Mouse (Mus musculus) E14TG2a.4 (cell line): ENCODE data around the gene Camkk1.
A peak's percentile ranks its signal among the peaks of the same experiment; 100 is the strongest.

ENCODE experiments used
- H3K27me3 ChIP-seq: 2 replicates; pipeline ENCODE4 v1.6.1; 2014; ENCODE audit warnings: low read length, control low read depth; ENCODE audit not compliant: insufficient read depth
- H3K36me3 ChIP-seq: 2 replicates; pipeline ENCODE4 v1.6.1; 2014; ENCODE audit warnings: low read length, control low read depth; ENCODE audit not compliant: insufficient read depth
- H3K4me1 ChIP-seq: replicated peaks from 2 replicates; pipeline ENCODE4 v1.6.1; 2014; ENCODE audit warnings: low read depth, low read length, control low read depth
- H3K4me3 ChIP-seq: replicated peaks from 2 replicates; pipeline ENCODE4 v1.5.1; 2014; ENCODE audit warnings: mild to moderate bottlenecking, low read length
- H3K9me3 ChIP-seq: 2 replicates; pipeline ENCODE4 v1.6.1; 2014; ENCODE audit warnings: low read length, control low read depth
- CTCF ChIP-seq: conservative IDR thresholded peaks from 2 replicates; pipeline ENCODE4 v1.5.1; 2014; ENCODE audit warnings: low read length
- NANOG ChIP-seq: IDR thresholded peaks from 2 replicates; pipeline ENCODE4 v1.6.1; 2014; ENCODE audit warnings: borderline replicate concordance, low read length, mixed read lengths
- POU5F1 ChIP-seq: IDR thresholded peaks from 2 replicates; pipeline ENCODE4 v1.6.1; 2014; ENCODE audit warnings: low read length, borderline replicate concordance

Gene Camkk1

DNA sequence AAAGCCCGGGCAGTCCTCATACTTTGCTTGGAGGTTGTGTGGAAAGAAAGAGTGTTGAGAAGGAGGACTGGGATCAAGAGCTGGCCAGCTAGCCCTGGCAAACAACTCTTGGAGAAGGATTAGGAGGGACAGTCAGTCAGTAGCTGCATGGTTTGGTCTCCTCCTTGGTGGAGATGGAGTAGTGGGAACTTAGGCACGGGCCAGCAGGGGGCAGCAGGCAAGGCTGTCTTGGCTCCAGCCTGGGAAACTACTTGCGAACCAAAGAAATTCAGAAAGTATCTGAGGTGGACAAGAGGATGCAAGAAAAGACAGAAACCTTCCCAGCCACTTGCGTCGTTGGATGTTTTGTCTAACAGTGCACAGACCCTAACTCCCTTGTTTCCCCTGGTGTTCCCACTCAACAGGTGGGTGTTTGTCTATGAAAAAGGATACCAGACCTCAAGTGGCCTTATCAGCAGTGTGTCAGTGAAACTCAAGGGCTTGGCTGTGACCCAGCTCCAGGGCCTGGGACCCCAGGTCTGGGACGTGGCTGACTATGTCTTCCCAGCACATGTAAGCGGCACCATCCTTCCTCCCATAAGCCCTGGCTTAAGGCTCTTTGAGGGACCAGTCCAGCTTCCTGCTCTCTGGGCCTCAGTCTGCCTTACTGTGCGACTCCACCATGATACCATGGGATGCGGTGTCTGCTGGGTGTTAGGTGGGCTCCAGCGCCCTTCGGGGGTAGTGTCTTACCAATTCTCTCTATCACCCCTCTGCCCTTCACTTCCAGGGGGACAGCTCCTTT is 10.9 kb upstream of the Camkk1 start:
- Histone ChIP-seq H3K4me1 (peaks cover 4% of the 10 kb centered on the region; the same call in 1 of the 2 replicates), H3K27me3 (peaks cover 19% of the 10 kb centered on the region; the same call in 1 of the 2 replicates), H3K36me3 (no peaks in the 10 kb centered on the region), H3K4me3 (no peak overlapping the region), H3K9me3 (no peaks in the 10 kb centered on the region)
- TF ChIP-seq CTCF (peak; percentile 51), NANOG (no peak)

DNA sequence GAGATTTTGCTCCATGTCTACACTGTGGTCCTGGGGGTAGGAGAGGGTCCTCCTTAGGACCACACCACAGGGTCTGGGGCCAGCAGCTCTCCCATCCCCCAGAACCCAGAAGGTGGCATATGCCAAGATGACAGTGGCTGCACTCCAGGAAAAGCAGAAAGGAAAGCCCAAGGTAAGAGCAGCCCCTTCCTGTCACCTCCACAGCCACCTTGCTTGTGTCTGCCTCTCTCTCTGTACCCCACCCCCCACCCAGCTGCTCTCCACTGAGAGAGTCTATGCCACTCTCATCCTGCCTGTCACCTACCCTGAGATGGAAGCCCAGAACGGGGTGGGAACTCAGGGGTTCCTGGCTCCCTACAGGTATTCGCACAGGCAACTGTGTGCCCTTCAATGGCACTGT is 10.0 kb upstream of the Camkk1 start:
- Histone ChIP-seq H3K9me3 (no peaks in the 10 kb centered on the region), H3K27me3 (peaks cover 26% of the 10 kb centered on the region), H3K4me3 (no peak overlapping the region), H3K36me3 (no peaks in the 10 kb centered on the region), H3K4me1 (peaks cover 4% of the 10 kb centered on the region; the same call in 1 of the 2 replicates)
- no peak for TF ChIP-seq CTCF

DNA sequence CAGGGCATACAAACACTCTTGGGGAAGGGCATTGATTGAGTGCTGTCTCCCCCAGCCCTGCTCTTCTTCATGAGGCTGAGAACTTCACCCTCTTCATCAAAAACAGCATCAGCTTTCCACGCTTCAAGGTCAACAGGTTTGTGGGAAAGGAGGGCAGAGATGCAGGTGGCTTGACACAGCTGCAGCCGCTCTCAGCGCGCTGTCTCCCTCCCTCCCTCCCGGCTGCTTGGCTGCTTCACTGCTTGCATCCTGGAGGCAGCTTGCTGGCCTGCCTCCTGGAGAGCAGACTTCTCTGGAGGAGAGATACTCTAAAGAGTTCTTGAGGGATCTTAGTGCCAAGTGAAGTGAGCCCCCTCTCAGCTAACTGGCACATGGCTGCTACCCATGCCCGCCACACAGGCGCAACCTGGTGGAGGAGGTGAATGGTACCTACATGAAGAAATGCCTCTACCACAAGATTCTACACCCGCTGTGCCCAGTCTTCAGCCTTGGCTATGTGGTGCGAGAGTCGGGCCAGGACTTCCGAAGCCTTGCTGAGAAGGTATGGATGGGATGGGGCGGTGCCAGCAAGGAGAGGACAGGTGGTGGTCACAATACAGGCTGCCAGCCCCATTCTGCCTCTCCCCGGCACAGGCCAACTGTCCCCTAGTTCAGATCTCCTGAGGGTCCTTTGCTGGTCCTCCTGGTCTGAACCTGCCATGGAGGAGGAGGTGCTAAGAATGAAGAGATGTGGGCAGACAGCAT is 9.1 kb upstream of the Camkk1 start:
- Histone ChIP-seq H3K4me1 (peaks cover 4% of the 10 kb centered on the region; the same call in 1 of the 2 replicates), H3K4me3 (no peak overlapping the region), H3K36me3 (no peaks in the 10 kb centered on the region), H3K27me3 (peaks cover 32% of the 10 kb centered on the region), H3K9me3 (no peaks in the 10 kb centered on the region)
- TF ChIP-seq POU5F1 (no peak), NANOG (no peak), CTCF (no peak)

DNA sequence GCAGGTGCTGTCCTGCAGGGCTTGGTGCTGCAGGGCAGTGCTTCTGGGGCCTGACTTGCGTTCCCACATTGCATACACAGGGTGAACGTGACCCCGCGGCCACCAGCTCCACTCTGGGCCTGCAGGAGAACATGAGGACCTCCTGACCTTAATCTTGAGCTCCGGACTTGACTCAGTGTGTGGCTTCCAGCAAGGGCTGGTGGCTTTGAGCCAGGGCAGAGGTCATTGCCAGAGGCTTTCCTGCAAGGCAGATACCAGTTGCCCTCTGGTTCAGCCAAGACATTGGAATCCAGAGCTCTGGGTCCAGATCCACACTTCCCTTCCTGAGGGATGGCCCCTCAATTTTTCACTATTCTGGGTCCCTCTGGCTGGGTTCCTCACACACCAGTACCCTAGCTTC is 4.8 kb upstream of the Camkk1 start:
- TF ChIP-seq NANOG (no peak), POU5F1 (no peak), CTCF (no peak)
- no peaks in the 10 kb centered on the region for H3K9me3 ChIP-seq
- H3K4me3 ChIP-seq: no peak overlapping the region
- H3K36me3 ChIP-seq: no peaks in the 10 kb centered on the region
- H3K27me3 ChIP-seq: peaks cover 65% of the 10 kb centered on the region
- peaks cover 9% of the 10 kb centered on the region for H3K4me1 ChIP-seq

DNA sequence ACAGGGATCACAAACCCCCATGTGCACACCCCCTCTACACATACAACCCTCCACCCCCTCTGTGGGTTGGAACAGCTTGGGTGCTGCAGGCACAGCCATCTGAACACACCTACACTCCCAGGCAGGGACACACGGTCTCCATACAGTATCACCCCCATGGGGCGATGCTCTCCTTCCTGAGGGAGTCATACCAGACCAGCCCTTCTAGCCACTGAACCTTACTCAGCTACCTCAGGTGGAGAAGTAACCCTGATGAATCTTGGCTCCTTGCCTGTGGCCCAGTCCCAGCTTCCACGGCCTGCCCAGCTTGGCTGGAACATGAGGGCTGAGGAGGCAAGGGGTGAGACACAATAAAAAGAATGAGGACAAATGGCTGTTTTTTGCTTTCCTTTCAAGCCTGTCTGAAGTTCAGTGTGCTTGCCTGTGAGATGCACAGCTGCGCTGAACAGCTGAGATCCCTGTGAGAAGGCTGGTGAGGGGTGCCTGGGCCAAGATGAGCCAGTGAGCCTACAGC is 3.9 kb upstream of the Camkk1 start:
- Histone ChIP-seq H3K9me3 (no peaks in the 10 kb centered on the region), H3K4me1 (peaks cover 17% of the 10 kb centered on the region)

DNA sequence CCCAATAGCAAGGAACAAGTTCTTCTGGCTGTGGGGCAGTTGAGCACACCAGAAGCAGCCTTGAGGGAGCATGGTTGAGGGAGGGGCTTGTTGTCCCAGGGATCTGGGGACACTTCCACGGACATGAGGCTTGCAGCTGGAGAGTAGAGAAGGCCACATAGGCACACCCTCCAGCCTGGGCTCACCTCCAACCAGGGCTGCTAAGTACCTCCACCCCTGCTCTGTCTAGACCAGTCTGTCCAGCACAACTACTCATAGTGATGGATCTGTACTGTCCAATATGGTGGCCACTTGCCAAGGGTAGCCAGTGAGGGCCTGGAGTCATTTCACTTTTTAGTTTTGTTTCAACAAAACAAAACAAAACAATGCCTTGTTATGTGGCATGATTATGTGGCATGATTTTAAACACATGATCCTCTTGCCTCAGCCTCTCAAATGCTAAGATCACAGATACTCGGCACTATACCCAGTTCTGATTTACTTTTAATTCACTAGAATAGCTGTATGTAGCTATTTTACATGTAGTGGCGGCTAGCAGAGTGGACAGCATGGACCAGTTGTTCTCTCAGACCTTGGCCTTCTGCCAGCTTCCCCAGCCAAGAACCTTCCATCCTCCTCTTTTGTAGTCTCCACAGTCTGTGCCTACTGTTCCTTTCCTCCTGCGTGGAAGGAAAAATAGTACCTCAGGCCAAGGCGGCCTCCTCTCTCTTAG is 3.3 kb upstream of the Camkk1 start:
- Histone ChIP-seq H3K27me3 (peaks cover 71% of the 10 kb centered on the region), H3K4me3 (no peak overlapping the region), H3K36me3 (no peaks in the 10 kb centered on the region), H3K4me1 (peaks cover 17% of the 10 kb centered on the region), H3K9me3 (no peaks in the 10 kb centered on the region)
- no peak for TF ChIP-seq POU5F1
- TF ChIP-seq NANOG: no peak
- TF ChIP-seq CTCF: no peak

More for the DNA sequence above, 3.9 kb upstream of the Camkk1 start:
- H3K36me3 ChIP-seq: no peaks in the 10 kb centered on the region
- H3K4me3 ChIP-seq: no peak overlapping the region
- H3K27me3 ChIP-seq: peaks cover 66% of the 10 kb centered on the region
- TF ChIP-seq CTCF (no peak), NANOG (no peak), POU5F1 (no peak)

DNA sequence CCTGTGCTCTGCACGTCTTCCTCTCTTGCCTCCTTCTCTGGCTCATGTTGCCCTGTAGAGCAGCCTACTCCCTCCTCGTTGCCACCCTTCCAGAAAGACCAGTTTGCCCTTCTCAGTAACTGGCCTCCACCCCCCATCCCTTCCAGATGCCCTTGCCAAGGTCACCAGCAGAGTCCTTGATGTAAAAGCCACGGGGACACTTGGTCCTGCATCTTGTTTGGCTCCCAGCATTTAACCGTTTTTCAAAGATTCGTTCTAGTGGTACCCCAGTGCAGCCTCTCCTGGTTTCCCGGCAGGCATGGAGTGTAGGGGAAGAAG is 2.7 kb upstream of the Camkk1 start:
- H3K4me1 ChIP-seq: peaks cover 17% of the 10 kb centered on the region

DNA sequence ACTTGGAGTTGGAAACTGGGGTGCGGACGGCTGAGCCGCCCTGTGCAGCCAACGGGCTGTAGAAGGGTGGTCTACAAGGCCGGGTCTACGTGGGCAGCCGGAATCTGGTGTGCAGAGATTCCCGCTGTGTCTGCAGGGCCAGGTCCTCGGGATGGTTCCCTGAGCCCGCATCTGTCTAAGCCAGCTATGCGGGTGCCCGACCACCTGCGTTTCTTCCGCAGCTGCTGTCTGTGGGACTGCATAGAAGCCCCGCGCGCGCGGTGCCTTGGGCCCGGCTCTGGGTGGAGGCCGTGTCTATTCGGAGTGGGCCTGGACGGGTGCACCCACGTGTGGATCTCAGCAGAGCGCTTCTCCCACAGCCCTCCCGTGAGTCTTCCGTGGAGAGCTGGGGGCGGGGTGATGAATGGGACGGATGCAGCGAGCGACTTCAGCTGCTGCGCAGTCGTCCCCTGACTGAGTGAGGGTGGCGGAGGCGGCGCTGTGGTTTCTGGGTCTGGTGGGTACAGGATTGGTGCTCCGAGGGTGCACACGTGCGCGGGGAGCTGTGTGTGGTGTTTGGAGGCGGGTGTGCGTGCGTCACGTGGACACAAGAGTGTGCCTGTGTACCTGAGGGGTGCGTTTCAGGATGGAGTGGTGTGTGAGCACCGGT is 463 bp downstream of the Camkk1 start:
- Histone ChIP-seq H3K4me3 (peak overlapping the region; percentile 89), H3K9me3 (no peaks in the 10 kb centered on the region), H3K36me3 (no peaks in the 10 kb centered on the region), H3K4me1 (peaks cover 17% of the 10 kb centered on the region), H3K27me3 (peaks cover 74% of the 10 kb centered on the region)
- TF ChIP-seq POU5F1: no peak
- no peak for TF ChIP-seq CTCF

More for the DNA sequence above, 2.7 kb upstream of the Camkk1 start:
- Histone ChIP-seq H3K4me3 (no peak overlapping the region), H3K9me3 (no peaks in the 10 kb centered on the region), H3K27me3 (peaks cover 73% of the 10 kb centered on the region), H3K36me3 (no peaks in the 10 kb centered on the region)
- no peak for TF ChIP-seq NANOG
- TF ChIP-seq POU5F1: no peak
- no peak for TF ChIP-seq CTCF
